Mouse (Mus musculus) embryonic fibroblast, embryonic 13.5 days (primary cell): Measurements from ENCODE around the gene Gm38394.

Experiments used
- CTCF ChIP-seq: IDR thresholded peaks from 2 replicates; pipeline ENCODE4 v1.5.1; 2011; ENCODE audit warnings: mild to moderate bottlenecking, control low read depth, low read length, moderate library complexity, borderline replicate concordance; ENCODE audit not compliant: insufficient read depth
- POLR2A ChIP-seq: IDR thresholded peaks from 2 replicates; pipeline ENCODE4 v1.6.1; 2011; ENCODE audit warnings: low read depth, mild to moderate bottlenecking, control low read depth, low read length, moderate library complexity

DNA sequence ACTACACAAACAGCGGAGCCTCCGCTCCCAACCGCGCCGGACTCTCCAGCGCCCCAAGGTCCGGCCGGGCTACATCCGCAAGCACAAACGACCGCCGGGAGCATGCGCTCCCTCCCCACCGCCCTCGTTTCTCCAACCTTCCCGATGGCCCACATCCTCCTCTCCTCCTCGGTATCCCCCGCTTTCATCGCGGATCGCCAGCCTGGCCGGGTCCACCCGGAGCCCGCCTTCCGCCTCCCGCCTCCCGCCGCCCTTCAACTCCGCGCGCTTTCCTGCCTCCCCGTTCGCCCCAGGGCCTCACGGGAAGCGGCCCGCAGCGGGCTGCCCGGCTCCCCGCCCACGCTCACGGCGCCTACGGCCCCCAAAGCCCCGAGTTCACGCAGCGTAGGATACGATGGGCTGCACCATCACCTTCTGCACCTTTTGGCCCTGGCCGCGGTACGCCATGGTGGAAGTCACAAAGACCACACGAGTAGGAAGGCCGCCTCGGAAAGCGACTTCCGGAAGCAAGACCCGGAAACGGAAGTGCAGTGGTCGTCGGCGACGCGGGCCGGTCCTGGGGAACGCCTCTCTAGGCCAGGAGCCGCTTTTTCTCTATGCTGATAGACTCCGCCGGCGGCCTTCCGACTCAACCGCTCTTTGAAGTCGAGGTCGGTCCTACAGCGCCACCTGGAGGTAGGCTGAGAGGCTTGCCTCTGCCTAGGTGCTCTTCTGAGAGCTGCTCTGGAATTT is 51.2 kb downstream of the Gm38394 start, which contains the start of gene Snrpe:
- TF ChIP-seq CTCF = peak; percentile 91
- TF ChIP-seq POLR2A = peak; percentile 77
